Mouse (Mus musculus) left cerebral cortex, adult 11 months (tissue): ENCODE measurements around the gene Myadml2.
"Not testable (repeated sequence)": the region's sequence is repeated elsewhere in the genome, so short reads cannot be mapped to it uniquely, and the experiment has no call there.

Experiments used
- DNase-seq: peaks from one replicate; pipeline ENCODE4 v3.0.0; 2022; ENCODE audit warnings: low spot score

Myadml2 gene

DNA sequence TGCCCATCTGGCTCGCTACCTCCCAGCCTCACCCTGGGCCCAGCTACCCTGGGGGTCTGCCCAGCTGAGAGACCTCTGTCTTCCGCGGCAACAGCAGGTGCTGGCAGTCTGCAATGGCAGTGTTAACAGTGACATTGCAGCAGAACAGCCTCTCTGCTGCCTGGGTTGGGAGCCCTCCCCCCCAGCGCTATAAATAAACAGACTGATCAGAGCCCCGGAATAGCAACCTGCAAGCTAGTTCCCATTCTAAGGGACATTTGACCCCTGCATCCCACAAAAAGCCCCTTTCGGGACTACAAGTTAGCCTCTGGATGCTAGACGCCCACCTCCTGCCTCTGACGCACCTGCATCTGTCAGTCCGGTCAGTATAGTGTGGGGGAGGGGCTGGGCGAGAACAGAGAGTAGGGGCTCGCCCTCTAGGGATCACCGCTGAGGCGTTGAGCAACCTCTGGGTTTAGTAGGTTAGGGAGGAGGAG lies at the start of gene Myadml2:
Gene Myadml2 (minus strand): TSS at position 158 of the 476 bp plus-strand sequence.
- no peak for DNase-seq

DNA sequence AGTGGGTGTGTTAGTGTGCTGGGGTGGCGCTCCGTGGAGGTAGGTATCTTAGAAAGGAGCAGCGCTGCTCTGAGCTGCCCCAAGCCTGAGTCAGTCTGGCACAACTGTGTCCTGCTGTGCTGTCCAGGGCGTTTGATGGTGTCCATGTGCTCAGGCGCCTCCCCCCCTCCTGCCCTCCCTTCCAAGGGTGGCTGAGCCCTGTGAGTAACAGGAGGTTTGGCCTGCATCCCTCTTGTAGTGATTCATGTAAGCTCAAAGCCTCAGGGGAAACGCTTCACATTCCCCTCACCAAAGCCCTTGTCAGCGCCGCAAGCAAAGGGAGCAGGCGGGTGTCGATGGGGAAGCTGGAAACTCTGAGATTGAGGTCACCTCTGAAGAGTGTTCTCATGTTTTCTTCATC lies 49.8 kb upstream of the Myadml2 start:
- DNase-seq = no peak

DNA sequence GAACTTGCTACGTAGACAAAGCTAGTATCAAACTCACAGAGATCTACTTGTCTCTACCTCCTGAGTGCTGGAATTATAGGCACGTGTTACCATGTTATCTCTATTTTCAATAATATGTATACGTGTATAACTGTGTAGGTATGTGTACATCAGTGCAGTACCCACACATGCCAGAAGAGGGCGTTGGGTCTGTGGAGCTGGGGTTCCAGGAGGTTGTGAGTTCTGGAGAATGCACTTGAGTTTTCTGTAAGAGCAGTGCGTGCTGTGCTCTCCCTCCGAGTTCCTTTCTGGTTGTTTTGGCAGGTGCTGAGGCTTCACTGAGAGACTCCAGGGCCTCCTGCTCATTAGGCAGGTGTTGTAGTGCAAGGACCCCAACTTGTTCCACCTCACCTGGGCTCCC lies 48.6 kb upstream of the Myadml2 start:
- no peak for DNase-seq

DNA sequence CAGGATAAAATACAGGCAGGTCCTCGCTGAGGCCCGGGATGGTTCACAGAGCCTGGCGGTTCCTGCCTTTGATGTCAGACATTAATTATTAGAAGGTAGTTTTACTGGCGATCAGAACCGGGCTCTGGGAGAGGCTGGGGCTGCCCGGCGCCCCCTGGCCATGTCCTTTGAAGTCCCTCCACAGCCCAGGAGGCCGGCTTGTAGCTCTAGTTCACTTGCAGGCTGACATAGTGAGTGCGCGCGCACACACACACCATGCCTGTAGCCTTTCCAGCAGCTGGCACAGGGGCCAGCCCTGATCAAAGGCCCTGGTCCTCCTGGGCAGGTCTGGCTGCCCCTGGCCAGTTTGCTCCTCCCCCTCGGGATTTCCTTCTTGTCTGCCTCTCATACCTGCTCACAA lies 47.7 kb upstream of the Myadml2 start:
- DNase-seq = no peak

- no peak for DNase-seq
These were observed 47.2 kb upstream of the Myadml2 start for GRCm38 (mm10) chr11:120695184-120695583.

GRCm38 (mm10) chr11:120693461-120693860 lies 45.5 kb upstream of the Myadml2 start:
- no peak for DNase-seq

DNA sequence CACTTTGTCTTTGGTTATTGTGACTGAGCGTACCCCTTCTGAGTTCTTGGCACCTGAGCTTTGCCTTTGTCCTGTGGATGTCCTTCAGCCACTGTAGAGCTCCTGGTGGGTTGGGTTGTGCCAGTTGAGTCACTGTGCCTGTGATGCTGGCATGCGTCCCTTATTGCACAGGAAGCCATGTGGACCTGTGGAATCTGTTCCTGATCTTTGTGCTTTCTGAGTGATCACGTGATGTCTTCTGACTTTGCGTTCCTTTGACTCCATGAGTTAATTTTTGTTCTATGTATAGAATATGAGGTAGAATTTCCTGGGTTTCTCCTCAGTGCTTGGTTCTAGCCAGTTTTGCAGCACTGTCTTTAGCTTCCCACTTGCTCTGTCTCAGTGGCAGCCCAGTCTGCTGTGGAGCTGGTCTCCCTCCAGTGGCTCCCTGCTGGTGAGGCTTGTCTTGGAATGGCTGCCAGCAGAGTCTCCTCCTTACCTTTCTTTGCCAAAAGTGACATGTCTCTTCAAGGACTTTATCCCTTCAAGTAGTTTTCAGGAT lies 44.6 kb upstream of the Myadml2 start:
- DNase-seq = no peak

GRCm38 (mm10) chr11:120689365-120689764 lies 41.4 kb upstream of the Myadml2 start:
- no peak for DNase-seq

- DNase-seq = no peak
These were observed 38.8 kb upstream of the Myadml2 start for GRCm38 (mm10) chr11:120686650-120687272.

DNA sequence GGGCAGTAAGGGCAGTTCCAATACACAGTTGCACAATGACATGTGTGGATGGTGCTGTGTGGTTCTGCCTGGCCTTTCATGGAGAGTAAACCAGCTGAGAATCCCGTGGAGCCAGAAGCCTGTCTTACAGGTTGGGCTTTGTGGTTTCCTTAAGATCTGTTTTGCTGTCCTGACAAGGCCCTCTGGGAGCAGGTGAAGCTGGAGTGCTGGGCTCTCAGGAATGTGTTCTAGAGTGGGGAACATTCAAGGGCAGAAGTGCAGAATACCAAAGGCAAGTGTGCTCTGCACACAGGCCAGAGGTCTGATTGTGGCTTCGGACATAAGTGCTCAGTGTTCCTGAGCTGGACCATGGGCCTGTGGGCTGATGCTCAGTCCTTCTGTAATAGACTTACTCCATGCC lies 36.7 kb upstream of the Myadml2 start:
- DNase-seq = no peak

- no peak for DNase-seq
These were observed 36.1 kb upstream of the Myadml2 start for GRCm38 (mm10) chr11:120684086-120684485.

- DNase-seq = no peak
These were observed 35.6 kb upstream of the Myadml2 start for GRCm38 (mm10) chr11:120683536-120683935.

DNA sequence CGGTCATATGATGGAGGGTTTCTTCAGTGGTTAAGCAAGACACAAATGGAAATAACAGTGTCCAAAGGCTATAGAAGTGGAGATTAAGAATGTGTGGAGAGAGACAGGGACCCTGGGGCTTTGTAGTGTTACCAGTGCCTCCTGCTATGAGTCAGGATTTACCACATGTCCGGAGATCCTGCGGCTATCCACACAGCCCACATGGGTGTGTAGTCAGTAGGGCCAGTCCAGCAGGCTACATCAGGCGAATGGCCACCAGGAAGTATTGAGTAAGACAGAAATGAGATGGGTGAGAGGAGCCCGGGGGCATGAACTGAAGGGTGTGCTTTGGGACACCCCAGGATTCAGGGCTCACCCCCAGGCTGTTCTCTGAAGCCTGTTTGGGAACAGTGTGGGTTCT lies 34.7 kb upstream of the Myadml2 start:
- DNase-seq = no peak

GRCm38 (mm10) chr11:120679909-120680308 lies 32.0 kb upstream of the Myadml2 start:
- no peak for DNase-seq

GRCm38 (mm10) chr11:120676951-120677350 lies 29.0 kb upstream of the Myadml2 start:
- no peak for DNase-seq

DNA sequence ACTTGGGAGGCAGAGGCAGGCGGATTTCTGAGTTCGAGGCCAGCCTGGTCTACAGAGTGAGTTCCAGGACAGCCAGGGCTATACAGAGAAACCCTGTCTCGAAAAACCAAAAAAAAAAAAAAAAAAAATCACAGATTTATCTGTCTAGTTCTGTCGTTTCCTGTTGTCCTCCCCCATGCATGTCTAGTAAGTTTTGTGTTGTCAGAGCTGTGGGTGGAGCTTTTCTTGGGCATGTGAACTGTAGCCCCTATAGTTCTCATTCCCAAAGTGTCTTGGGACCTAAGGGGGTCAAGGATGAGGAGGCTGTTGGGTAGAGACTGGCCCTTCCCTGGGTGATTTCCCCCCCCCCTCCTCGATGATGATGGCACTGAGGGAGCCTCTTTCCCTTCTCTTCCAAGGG lies 27.9 kb upstream of the Myadml2 start:
- DNase-seq = not testable (repeated sequence)

GRCm38 (mm10) chr11:120673594-120674122 lies 25.7 kb upstream of the Myadml2 start:
- DNase-seq = no peak

DNA sequence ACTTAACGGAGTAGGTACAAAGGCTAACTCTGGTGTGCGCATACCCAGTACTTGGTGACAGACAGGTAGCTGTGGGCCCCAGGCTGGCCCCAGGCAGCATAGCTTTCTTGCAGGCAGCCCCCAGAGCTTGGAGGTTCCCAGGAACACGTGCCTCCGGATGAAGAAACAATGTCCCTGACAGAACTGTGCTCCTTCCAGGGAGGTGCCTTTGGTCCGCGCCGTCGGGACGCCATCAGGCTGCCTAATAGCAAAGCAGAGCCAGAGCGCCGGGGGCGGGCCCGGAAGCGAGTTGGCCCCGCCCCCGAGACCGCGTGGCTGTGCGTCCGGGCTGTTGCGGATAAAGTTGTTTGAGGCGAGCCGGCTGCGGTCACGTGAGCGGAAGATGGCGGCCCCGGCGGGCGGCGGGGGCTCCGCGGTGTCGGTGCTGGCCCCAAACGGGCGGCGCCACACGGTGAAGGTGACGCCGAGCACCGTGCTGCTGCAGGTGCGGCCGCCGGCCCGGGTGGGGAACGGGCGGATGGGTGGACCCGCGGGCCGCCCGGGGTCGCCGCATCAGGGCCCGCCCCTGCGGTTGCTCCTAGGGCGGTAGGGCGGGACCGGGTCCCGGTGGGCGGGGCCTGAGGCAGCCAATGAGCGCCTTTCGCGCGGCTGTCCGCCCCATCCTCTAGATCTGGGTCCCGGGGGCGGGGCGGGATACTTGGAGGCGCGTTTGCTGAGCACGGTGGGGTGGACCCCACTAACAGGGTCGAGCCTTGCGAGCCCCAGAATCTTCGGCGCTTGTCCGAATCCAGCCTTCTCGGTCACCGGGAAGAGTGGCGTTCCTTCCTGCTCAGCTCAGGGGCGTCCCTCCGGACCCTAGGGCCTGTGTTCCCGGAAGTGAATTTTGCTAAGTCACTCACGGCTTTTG lies 25.0 kb upstream of the Myadml2 start, which contains the start of gene Aspscr1:
Gene Aspscr1 (plus strand): TSS at position 287 of the 907 bp plus-strand sequence.
- DNase-seq = peak; percentile 90

DNA sequence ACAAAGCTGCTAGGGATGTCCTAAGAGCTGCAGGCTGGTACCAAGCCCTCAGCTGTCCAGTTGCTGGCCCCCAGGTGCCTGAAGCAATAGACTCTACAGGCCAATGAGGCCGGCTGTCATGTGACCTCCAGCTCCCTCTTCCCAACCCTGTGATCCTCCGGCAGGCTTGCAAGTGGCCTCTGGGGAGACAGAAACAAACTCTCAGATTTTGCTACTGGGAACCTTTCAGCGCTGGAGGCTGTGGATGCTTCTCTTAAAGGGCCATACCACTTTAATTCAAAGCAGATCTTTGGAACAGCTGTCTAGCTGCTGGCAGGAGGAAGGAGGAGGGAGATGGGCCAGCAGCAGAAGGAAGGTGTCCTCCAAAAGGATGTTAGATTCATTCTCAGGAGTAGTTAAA lies 18.7 kb upstream of the Myadml2 start:
- DNase-seq = no peak

DNA sequence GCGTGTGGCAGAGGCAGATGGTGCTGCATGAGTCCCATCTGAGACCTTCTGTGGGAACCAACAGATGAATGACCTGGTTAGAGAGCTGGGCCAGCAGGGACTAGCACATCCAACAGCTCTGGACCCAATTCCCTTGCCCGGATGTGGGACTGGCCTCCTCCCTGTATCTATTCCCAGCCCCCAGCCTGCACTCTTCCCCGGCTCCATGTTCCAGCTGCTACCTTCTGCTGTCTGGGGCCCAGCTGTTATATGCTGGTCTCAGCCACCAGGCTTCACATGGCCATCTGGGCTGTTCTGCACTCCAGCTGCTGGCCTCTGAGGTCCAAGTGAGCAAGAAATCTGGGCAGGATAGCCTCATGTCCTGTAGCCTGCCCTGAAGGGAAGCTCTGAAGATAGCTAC lies 17.4 kb upstream of the Myadml2 start:
- no peak for DNase-seq

DNA sequence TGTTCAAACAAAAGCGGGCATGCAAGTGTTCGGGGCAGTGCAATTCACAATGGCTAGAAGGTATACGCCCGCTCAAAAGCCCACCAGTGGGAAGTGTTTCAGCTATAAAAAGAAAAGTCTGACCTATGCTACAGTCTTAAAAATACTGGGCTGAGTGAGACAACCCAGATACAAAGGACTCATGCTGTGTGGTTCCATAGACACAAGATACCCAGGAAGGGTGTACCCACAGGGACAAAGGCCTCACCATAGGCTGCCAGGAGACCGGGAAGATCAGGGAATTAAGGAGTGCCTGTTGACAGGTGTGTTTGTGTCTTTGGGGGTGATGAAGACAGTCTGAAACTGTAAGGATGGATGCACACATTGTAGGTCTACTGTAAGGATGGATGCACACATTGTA lies 15.8 kb upstream of the Myadml2 start:
- DNase-seq = no peak

- DNase-seq = no peak
These were observed 14.8 kb upstream of the Myadml2 start for GRCm38 (mm10) chr11:120662759-120663158.

- no peak for DNase-seq
These were observed 13.1 kb upstream of the Myadml2 start, which contains the start of gene Notum for GRCm38 (mm10) chr11:120661076-120661460. Gene Notum, minus strand, starts transcription at chr11:120661175.
